Mouse (Mus musculus): ENCODE results near the gene Fat1. TPM values are rescaled to one million over a fixed set of nuclear protein-coding genes. Genes with fewer than 3 reads are reported as not detected.

Fat1 gene
- polyA plus RNA-seq, 1 experiment from 2014 or later, result 33.5 TPM

DNA sequence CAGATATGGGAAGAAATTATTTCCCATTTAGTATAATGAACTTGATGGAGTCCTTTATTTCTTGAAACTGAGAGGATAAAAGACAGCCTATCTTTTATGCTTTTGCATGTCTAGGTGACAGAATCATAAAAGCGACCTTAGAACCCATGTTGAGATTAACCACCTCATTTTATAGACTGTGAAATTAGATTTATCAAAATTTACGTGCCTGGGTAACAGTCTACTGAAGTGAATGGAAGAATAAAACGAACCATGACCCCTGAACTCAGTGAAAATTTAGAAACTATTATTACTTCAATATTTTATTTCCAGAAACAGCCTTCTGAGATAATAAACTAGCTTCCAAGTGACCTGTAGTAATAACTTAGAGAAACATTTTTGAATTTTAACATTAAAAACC lies 158.4 kb downstream of the Fat1 start:
- Histone ChIP-seq H3K27me3 (ENCODE audit: control insufficient read depth, insufficient read depth, low read length) (no peaks in the 10 kb centered on the region), H3K9me3 (ENCODE audit: control insufficient read depth, low read length) (no peaks in the 10 kb centered on the region), H3K36me3 (ENCODE audit: control insufficient read depth, insufficient read depth, low read length) (no peaks in the 10 kb centered on the region), H3K27ac (ENCODE audit: low read depth, low read length) (no peak overlapping the region), H3K4me1 (replicated peaks; ENCODE audit: control insufficient read depth, insufficient read depth, low read length) (no peaks in the 10 kb centered on the region), H3K4me2 (replicated peaks; ENCODE audit: low read depth, low read length) (no peak overlapping the region), H3K4me3 (ENCODE audit: low read depth, low read length) (no peak overlapping the region), H3K9ac (ENCODE audit: low read depth, low read length) (no peak overlapping the region)
- DNase-seq (ENCODE audit: low spot score) (no peak), ATAC-seq (ENCODE audit: low FRiP score) (no peak)
- 76% methylated on average over 3 of the region's 3 CpGs for WGBS

Other genes with a start within 250 kb of the Fat1 start
- 0.31 and 0.47 TPM in 2 replicates for gene Mtnr1a, start 133.7 kb downstream of the Fat1 start, polyA plus RNA-seq (2014; fragmentation: Nextera tagmentation; extraction: Ambion mirVana)